Mouse (Mus musculus) myocyte (in vitro differentiated cells): ENCODE data around the gene Rin3.

ENCODE experiments used
- CEBPB ChIP-seq: IDR thresholded peaks from 2 replicates; pipeline ENCODE4 v1.6.1; 2011; ENCODE audit warnings: mild to moderate bottlenecking, moderate library complexity; ENCODE audit not compliant: poor library complexity, insufficient read depth, severe bottlenecking
- E2F4 ChIP-seq: IDR thresholded peaks from one replicate; pipeline ENCODE4 v1.6.1; 2011; ENCODE audit warnings: mild to moderate bottlenecking, control low read depth, moderate library complexity; ENCODE audit not compliant: insufficient read depth
- MAX ChIP-seq: IDR thresholded peaks from one replicate; pipeline ENCODE4 v1.6.1; 2011; ENCODE audit warnings: low read depth, mild to moderate bottlenecking, control low read depth
- MYOD1 ChIP-seq, 3 experiments: IDR thresholded peaks; one replicate each; pipeline ENCODE4 v1.6.1; 2011; ENCODE audit warnings: control low read depth in 2 of 3, low read depth in 2 of 3, mild to moderate bottlenecking in 2 of 3, moderate library complexity in 1 of 3; ENCODE audit not compliant: insufficient read length in 2 of 3, control insufficient read depth in 1 of 3
- MYOG ChIP-seq, 3 experiments: IDR thresholded peaks; one replicate each; pipeline ENCODE4 v1.6.1; 2011; ENCODE audit warnings: control low read depth in 2 of 3, low read depth in 2 of 3, mild to moderate bottlenecking in 2 of 3; ENCODE audit not compliant: insufficient read length in 2 of 3, control insufficient read depth in 1 of 3, insufficient read depth in 1 of 3
- POLR2A ChIP-seq: IDR thresholded peaks from one replicate; pipeline ENCODE4 v1.6.1; 2011; ENCODE audit warnings: low read depth, mild to moderate bottlenecking, control low read depth, moderate library complexity; ENCODE audit not compliant: insufficient read length
- POLR2AphosphoS2 ChIP-seq: IDR thresholded peaks from one replicate; pipeline ENCODE4 v1.6.1; 2011; ENCODE audit warnings: low read depth, control low read depth; ENCODE audit not compliant: insufficient read length
- TCF12 ChIP-seq: IDR thresholded peaks from one replicate; pipeline ENCODE4 v1.6.1; 2011; ENCODE audit warnings: mild to moderate bottlenecking, control low read depth; ENCODE audit not compliant: poor library complexity, insufficient read depth, severe bottlenecking
- TCF3 ChIP-seq: IDR thresholded peaks from one replicate; pipeline ENCODE4 v1.6.1; 2011; ENCODE audit warnings: low read depth, control low read depth; ENCODE audit not compliant: insufficient read length
- USF1 ChIP-seq: IDR thresholded peaks from one replicate; pipeline ENCODE4 v1.6.1; 2011; ENCODE audit warnings: low read depth, mild to moderate bottlenecking, control low read depth, moderate library complexity

GRCm38 (mm10) chr12:102354126-102354984 is 71.5 kb downstream of the Rin3 start:
- no peak for TF ChIP-seq POLR2A
- no peak for TF ChIP-seq USF1
- no peak for TF ChIP-seq MYOD1 (IDR thresholded peaks at IDR 0.05; ENCODE audit: control insufficient read depth in 1 of 3, insufficient read length in 2 of 3, low read depth in 2 of 3)
- TF ChIP-seq E2F4 = no peak
- no peak for TF ChIP-seq MAX
- TF ChIP-seq TCF3 = no peak
- no peak for TF ChIP-seq TCF12
- no peak for TF ChIP-seq POLR2AphosphoS2
- no peak for TF ChIP-seq CEBPB
- TF ChIP-seq MYOG (IDR thresholded peaks at IDR 0.05; ENCODE audit: control insufficient read depth in 1 of 3, insufficient read depth in 1 of 3, insufficient read length in 2 of 3, low read depth in 2 of 3) = no peak
